Mouse (Mus musculus): ENCODE data around the gene Adgrg6. TPM values are rescaled to one million over a fixed set of nuclear protein-coding genes. Genes with fewer than 3 reads are reported as not detected.

The Adgrg6 gene
- polyA plus RNA-seq, 1 experiment: 2.5 TPM

GRCm38 (mm10) chr10:14483257-14483656, 62.2 kb downstream of the Adgrg6 start:
- TF ChIP-seq POLR2A (IDR thresholded peaks at IDR 0.05; ENCODE audit: borderline replicate concordance, extremely low read depth, insufficient read depth, insufficient read length, poor library complexity, severe bottlenecking) (no peak), CTCF (IDR thresholded peaks at IDR 0.05; ENCODE audit: borderline replicate concordance, extremely low read depth, insufficient read depth, insufficient read length) (no peak)
- no peak for DNase-seq (ENCODE audit: low read depth)

- DNase-seq (ENCODE audit: low read depth): peak; percentile 63
- TF ChIP-seq POLR2A (IDR thresholded peaks at IDR 0.05; ENCODE audit: borderline replicate concordance, extremely low read depth, insufficient read depth, insufficient read length, poor library complexity, severe bottlenecking) (no peak), CTCF (IDR thresholded peaks at IDR 0.05; ENCODE audit: borderline replicate concordance, extremely low read depth, insufficient read depth, insufficient read length) (no peak)
Observed at GRCm38 (mm10) chr10:14482483-14482882, 63.0 kb downstream of the Adgrg6 start.

- TF ChIP-seq CTCF (IDR thresholded peaks at IDR 0.05; ENCODE audit: borderline replicate concordance, extremely low read depth, insufficient read depth, insufficient read length) (no peak), POLR2A (IDR thresholded peaks at IDR 0.05; ENCODE audit: borderline replicate concordance, extremely low read depth, insufficient read depth, insufficient read length, poor library complexity, severe bottlenecking) (no peak)
- DNase-seq (ENCODE audit: low read depth): no peak
Observed at GRCm38 (mm10) chr10:14480928-14481327, 64.5 kb downstream of the Adgrg6 start.

GRCm38 (mm10) chr10:14476393-14476792, 69.1 kb downstream of the Adgrg6 start:
- DNase-seq (ENCODE audit: low read depth): no peak
- TF ChIP-seq POLR2A (IDR thresholded peaks at IDR 0.05; ENCODE audit: borderline replicate concordance, extremely low read depth, insufficient read depth, insufficient read length, poor library complexity, severe bottlenecking) (no peak), CTCF (IDR thresholded peaks at IDR 0.05; ENCODE audit: borderline replicate concordance, extremely low read depth, insufficient read depth, insufficient read length) (no peak)

- TF ChIP-seq CTCF (IDR thresholded peaks at IDR 0.05; ENCODE audit: borderline replicate concordance, extremely low read depth, insufficient read depth, insufficient read length) (no peak), POLR2A (IDR thresholded peaks at IDR 0.05; ENCODE audit: borderline replicate concordance, extremely low read depth, insufficient read depth, insufficient read length, poor library complexity, severe bottlenecking) (no peak)
- DNase-seq (ENCODE audit: low read depth): no peak
Observed at GRCm38 (mm10) chr10:14475641-14476040, 69.8 kb downstream of the Adgrg6 start.

GRCm38 (mm10) chr10:14474541-14475305, 70.7 kb downstream of the Adgrg6 start:
- no peak for DNase-seq (ENCODE audit: low read depth)
- TF ChIP-seq POLR2A (IDR thresholded peaks at IDR 0.05; ENCODE audit: borderline replicate concordance, extremely low read depth, insufficient read depth, insufficient read length, poor library complexity, severe bottlenecking) (no peak), CTCF (IDR thresholded peaks at IDR 0.05; ENCODE audit: borderline replicate concordance, extremely low read depth, insufficient read depth, insufficient read length) (no peak)

GRCm38 (mm10) chr10:14471039-14471550, 74.4 kb downstream of the Adgrg6 start:
- no peak for TF ChIP-seq POLR2A (IDR thresholded peaks at IDR 0.05; ENCODE audit: borderline replicate concordance, extremely low read depth, insufficient read depth, insufficient read length, poor library complexity, severe bottlenecking)
- TF ChIP-seq CTCF (IDR thresholded peaks at IDR 0.05; ENCODE audit: borderline replicate concordance, extremely low read depth, insufficient read depth, insufficient read length): no peak

GRCm38 (mm10) chr10:14468623-14469022, 76.8 kb downstream of the Adgrg6 start:
- no peak for DNase-seq (ENCODE audit: low read depth)
- TF ChIP-seq CTCF (IDR thresholded peaks at IDR 0.05; ENCODE audit: borderline replicate concordance, extremely low read depth, insufficient read depth, insufficient read length): no peak
- TF ChIP-seq POLR2A (IDR thresholded peaks at IDR 0.05; ENCODE audit: borderline replicate concordance, extremely low read depth, insufficient read depth, insufficient read length, poor library complexity, severe bottlenecking): no peak

More at GRCm38 (mm10) chr10:14471039-14471550, 74.4 kb downstream of the Adgrg6 start:
- peak; percentile 54 for DNase-seq (ENCODE audit: low read depth)

- no peak for DNase-seq (ENCODE audit: low read depth)
- TF ChIP-seq CTCF (IDR thresholded peaks at IDR 0.05; ENCODE audit: borderline replicate concordance, extremely low read depth, insufficient read depth, insufficient read length) (no peak), POLR2A (IDR thresholded peaks at IDR 0.05; ENCODE audit: borderline replicate concordance, extremely low read depth, insufficient read depth, insufficient read length, poor library complexity, severe bottlenecking) (no peak)
Observed at GRCm38 (mm10) chr10:14463796-14464511, 81.5 kb downstream of the Adgrg6 start.

- no peak for DNase-seq (ENCODE audit: low read depth)
Observed at GRCm38 (mm10) chr10:14460933-14461514, 84.4 kb downstream of the Adgrg6 start.

More at GRCm38 (mm10) chr10:14460933-14461514, 84.4 kb downstream of the Adgrg6 start:
- TF ChIP-seq POLR2A (IDR thresholded peaks at IDR 0.05; ENCODE audit: borderline replicate concordance, extremely low read depth, insufficient read depth, insufficient read length, poor library complexity, severe bottlenecking) (no peak), CTCF (IDR thresholded peaks at IDR 0.05; ENCODE audit: borderline replicate concordance, extremely low read depth, insufficient read depth, insufficient read length) (no peak)

Measured in brain, embryonic 14.5 days (tissue).